Mouse (Mus musculus): Measurements from ENCODE around the gene Chrm1. TPM values are rescaled to one million over a fixed set of nuclear protein-coding genes. Genes with fewer than 3 reads are reported as not detected.

Chrm1 gene
- polyA plus RNA-seq, 1 experiment from 2014 or later = 0.41 TPM

- no peaks in the 10 kb centered on the region for H3K27me3 ChIP-seq
- H3K27ac ChIP-seq = no peak overlapping the region
- WGBS = 74% methylated on average over 2 of the region's 2 CpGs
- no peaks in the 10 kb centered on the region for H3K36me3 ChIP-seq
- H3K9ac ChIP-seq (replicated peaks) = no peak overlapping the region
- peaks cover 3% of the 10 kb centered on the region; the same call in 1 of the 2 replicates for H3K9me3 ChIP-seq
- H3K4me1 ChIP-seq (replicated peaks) = no peaks in the 10 kb centered on the region
- H3K4me2 ChIP-seq = no peak overlapping the region
- no peak for ATAC-seq (ENCODE audit: insufficient number of reproducible peaks, insufficient read depth, low FRiP score, low TSS enrichment, low read depth)
- no peak overlapping the region for H3K4me3 ChIP-seq (replicated peaks)
Observed at GRCm38 (mm10) chr19:8683627-8684026, 20.0 kb downstream of the Chrm1 start.

DNA sequence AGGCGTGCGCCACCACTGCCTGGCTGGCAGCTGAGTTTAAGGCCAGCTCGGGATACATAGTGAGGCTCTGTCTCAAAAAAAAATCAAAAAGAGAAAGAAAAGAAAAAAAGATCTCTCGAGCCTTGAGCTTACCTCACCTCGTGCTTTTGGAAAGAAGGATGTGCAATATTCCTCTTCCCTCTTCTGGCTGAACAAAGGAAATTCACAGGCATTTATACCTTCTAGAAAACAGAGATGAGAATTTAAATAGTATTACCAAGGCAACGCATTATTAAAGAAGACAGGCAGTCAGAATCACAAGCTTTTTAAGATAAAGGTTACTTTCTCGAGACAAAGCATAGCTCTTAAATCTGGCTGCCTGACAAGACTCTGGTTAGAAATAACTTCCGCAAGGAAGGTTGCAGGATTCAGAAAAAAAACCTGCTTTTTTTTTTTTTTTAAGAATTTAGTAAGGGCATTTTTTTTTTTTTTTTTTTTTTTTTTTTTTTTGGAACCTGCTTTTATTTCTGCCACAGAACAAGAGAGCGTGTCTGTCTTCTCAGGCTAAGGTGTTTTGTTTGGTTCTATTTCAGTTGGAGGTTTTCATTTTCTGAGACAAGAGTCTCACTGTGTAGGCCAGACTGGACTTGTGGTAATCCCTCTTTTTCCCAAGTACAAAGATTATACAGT lies 28.4 kb downstream of the Chrm1 start:
- WGBS = 72% methylated on average over 9 of the region's 9 CpGs
- H3K27me3 ChIP-seq = no peaks in the 10 kb centered on the region
- H3K4me1 ChIP-seq (replicated peaks) = no peaks in the 10 kb centered on the region
- ATAC-seq (ENCODE audit: insufficient number of reproducible peaks, insufficient read depth, low FRiP score, low TSS enrichment, low read depth) = no peak
- H3K9ac ChIP-seq (replicated peaks) = no peak overlapping the region
- H3K27ac ChIP-seq = no peak overlapping the region
- no peak overlapping the region for H3K4me2 ChIP-seq
- H3K4me3 ChIP-seq (replicated peaks) = no peak overlapping the region
- no peaks in the 10 kb centered on the region for H3K36me3 ChIP-seq
- no peaks in the 10 kb centered on the region for H3K9me3 ChIP-seq

DNA sequence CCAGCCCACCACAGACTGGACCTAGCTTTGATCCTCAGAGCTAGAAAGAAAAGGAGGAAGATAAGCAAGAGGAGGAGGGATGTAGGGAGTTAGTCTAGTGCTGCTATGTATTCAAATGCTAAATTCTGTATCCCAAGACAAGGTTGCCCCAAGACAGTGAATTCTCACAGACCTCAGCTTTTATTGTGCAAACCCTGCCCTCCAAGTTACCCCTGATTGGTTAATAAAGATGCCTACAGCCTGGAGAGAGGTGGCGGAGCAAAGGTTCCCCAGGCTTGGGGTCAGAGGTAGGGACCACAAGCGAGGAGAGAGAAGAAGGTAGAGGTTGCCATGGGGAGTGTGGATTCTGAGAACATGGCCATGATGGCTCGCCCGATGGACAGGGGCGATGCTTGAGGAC lies 29.2 kb downstream of the Chrm1 start:
- Histone ChIP-seq H3K36me3 (no peaks in the 10 kb centered on the region), H3K27ac (no peak overlapping the region), H3K4me3 (replicated peaks) (no peak overlapping the region), H3K27me3 (no peaks in the 10 kb centered on the region), H3K4me2 (no peak overlapping the region), H3K9ac (replicated peaks) (no peak overlapping the region), H3K9me3 (no peaks in the 10 kb centered on the region), H3K4me1 (replicated peaks) (no peaks in the 10 kb centered on the region)
- WGBS = 59% methylated on average over 5 of the region's 5 CpGs
- ATAC-seq (ENCODE audit: insufficient number of reproducible peaks, insufficient read depth, low FRiP score, low TSS enrichment, low read depth) = no peak

- no peaks in the 10 kb centered on the region for H3K4me1 ChIP-seq (replicated peaks)
- no peak overlapping the region for H3K27ac ChIP-seq
- H3K9me3 ChIP-seq = no peaks in the 10 kb centered on the region
- H3K4me2 ChIP-seq = no peak overlapping the region
- no peak overlapping the region for H3K4me3 ChIP-seq (replicated peaks)
- H3K27me3 ChIP-seq = no peaks in the 10 kb centered on the region
- no peak for ATAC-seq (ENCODE audit: insufficient number of reproducible peaks, insufficient read depth, low FRiP score, low TSS enrichment, low read depth)
- WGBS = 57% methylated on average over 6 of the region's 6 CpGs
- no peak overlapping the region for H3K9ac ChIP-seq (replicated peaks)
- H3K36me3 ChIP-seq = no peaks in the 10 kb centered on the region
Observed at GRCm38 (mm10) chr19:8695330-8695729, 31.7 kb downstream of the Chrm1 start.

- Histone ChIP-seq H3K4me3 (replicated peaks) (no peak overlapping the region), H3K27ac (no peak overlapping the region), H3K36me3 (no peaks in the 10 kb centered on the region), H3K9ac (replicated peaks) (no peak overlapping the region), H3K4me2 (no peak overlapping the region), H3K27me3 (no peaks in the 10 kb centered on the region), H3K9me3 (no peaks in the 10 kb centered on the region), H3K4me1 (replicated peaks) (no peaks in the 10 kb centered on the region)
- ATAC-seq (ENCODE audit: insufficient number of reproducible peaks, insufficient read depth, low FRiP score, low TSS enrichment, low read depth) = no peak
- WGBS = 81% methylated on average over 9 of the region's 9 CpGs
Observed at GRCm38 (mm10) chr19:8699652-8700051, 36.1 kb downstream of the Chrm1 start.

DNA sequence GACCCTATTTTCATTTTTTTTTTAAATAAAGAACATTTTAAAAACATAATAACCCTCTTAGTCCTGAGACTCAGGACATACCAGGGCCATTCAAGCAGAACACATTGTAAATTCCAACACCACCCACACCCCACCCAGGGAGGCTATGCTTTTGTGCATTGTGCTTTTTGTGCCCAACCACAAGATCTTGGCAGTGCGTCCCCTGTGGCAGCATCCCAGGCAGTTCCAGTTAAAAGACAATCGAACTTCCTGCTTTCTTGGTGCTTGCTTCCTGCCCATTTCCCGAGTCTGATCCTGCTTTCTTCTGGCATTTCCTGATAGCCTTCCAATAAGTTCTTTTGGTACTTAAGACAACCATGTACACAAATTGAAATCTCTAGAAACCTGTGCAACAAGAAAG lies 38.9 kb downstream of the Chrm1 start:
- Histone ChIP-seq H3K4me2 (no peak overlapping the region), H3K9me3 (no peaks in the 10 kb centered on the region), H3K27me3 (no peaks in the 10 kb centered on the region), H3K9ac (replicated peaks) (no peak overlapping the region), H3K27ac (no peak overlapping the region), H3K4me3 (replicated peaks) (no peak overlapping the region), H3K4me1 (replicated peaks) (no peaks in the 10 kb centered on the region), H3K36me3 (peaks cover 13% of the 10 kb centered on the region)
- WGBS = 79% methylated on average over 3 of the region's 3 CpGs
- no peak for ATAC-seq (ENCODE audit: insufficient number of reproducible peaks, insufficient read depth, low FRiP score, low TSS enrichment, low read depth)

- no peak overlapping the region for H3K9ac ChIP-seq (replicated peaks)
- peaks cover 24% of the 10 kb centered on the region for H3K36me3 ChIP-seq
- no peak overlapping the region for H3K4me2 ChIP-seq
- no peak overlapping the region for H3K27ac ChIP-seq
- WGBS = 62% methylated on average over 3 of the region's 4 CpGs
- H3K4me1 ChIP-seq (replicated peaks) = no peaks in the 10 kb centered on the region
- H3K27me3 ChIP-seq = no peaks in the 10 kb centered on the region
- H3K9me3 ChIP-seq = no peaks in the 10 kb centered on the region
- no peak for ATAC-seq (ENCODE audit: insufficient number of reproducible peaks, insufficient read depth, low FRiP score, low TSS enrichment, low read depth)
- H3K4me3 ChIP-seq (replicated peaks) = no peak overlapping the region
Observed at GRCm38 (mm10) chr19:8703571-8703970, 40.0 kb downstream of the Chrm1 start.

- 75% methylated on average over 6 of the region's 6 CpGs for WGBS
- no peaks in the 10 kb centered on the region for H3K4me1 ChIP-seq (replicated peaks)
- ATAC-seq (ENCODE audit: insufficient number of reproducible peaks, insufficient read depth, low FRiP score, low TSS enrichment, low read depth) = no peak
- no peaks in the 10 kb centered on the region for H3K9me3 ChIP-seq
- H3K36me3 ChIP-seq = peaks cover 40% of the 10 kb centered on the region
- H3K4me3 ChIP-seq (replicated peaks) = no peak overlapping the region
- H3K27ac ChIP-seq = 0 out of 2 replicates have a peak overlapping the region, but pooled peaks have one; percentile 41
- no peak overlapping the region for H3K4me2 ChIP-seq
- H3K9ac ChIP-seq (replicated peaks) = no peak overlapping the region
- H3K27me3 ChIP-seq = no peaks in the 10 kb centered on the region
Observed at GRCm38 (mm10) chr19:8705026-8705708, 41.6 kb downstream of the Chrm1 start.

DNA sequence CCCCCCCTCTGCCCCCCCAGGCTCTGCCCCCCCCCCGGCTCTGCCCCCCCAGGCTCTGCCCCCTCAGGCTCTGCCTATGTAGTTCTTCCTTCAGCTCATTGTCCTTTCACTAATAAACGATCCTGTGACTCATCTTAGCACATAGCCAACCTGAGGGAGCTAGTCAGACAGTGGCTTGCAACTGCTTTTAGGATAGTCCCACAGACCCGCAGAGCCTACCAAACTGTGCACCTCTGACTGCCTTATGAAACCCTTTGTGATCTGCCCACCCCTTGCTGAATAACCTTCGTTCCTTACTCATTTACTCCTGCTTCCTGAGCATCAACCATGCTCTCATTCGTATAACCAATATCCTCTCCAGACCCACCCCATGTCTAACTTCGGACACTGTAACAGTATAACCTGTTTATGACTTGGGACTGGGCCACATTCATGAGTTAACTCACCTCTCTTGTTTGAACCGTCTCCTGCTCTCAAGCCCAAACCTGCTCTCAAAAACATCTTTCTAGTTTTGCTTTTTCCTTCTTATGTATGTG lies 42.6 kb downstream of the Chrm1 start:
- Histone ChIP-seq H3K9ac (replicated peaks) (no peak overlapping the region), H3K36me3 (peaks cover 51% of the 10 kb centered on the region), H3K27me3 (no peaks in the 10 kb centered on the region), H3K4me1 (replicated peaks) (peaks cover 4% of the 10 kb centered on the region; the same call in 1 of the 2 replicates), H3K27ac (no peak overlapping the region), H3K4me2 (no peak overlapping the region), H3K9me3 (no peaks in the 10 kb centered on the region), H3K4me3 (replicated peaks) (no peak overlapping the region)
- ATAC-seq (ENCODE audit: insufficient number of reproducible peaks, insufficient read depth, low FRiP score, low TSS enrichment, low read depth) = no peak
- 87% methylated on average over 6 of the region's 7 CpGs for WGBS

DNA sequence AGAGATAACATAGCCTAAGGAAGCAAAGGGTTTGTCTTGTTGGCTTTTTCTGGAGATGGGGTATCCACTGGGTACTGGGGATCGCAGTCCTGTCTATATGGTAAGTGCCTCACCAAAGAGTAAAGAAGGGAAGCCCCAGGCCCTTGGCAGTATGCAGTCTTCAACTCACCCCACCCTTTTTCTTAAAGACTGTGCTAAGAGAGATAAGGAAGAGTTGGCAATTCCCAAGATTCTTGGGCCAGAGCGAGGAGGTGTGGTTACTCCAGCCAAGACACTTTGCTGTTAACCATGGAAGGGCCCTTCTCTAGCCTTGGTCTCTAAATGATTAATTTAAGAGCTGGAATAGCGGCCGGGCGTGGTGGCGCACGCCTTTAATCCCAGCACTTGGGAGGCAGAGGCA lies 43.3 kb downstream of the Chrm1 start:
- no peak for ATAC-seq (ENCODE audit: insufficient number of reproducible peaks, insufficient read depth, low FRiP score, low TSS enrichment, low read depth)
- Histone ChIP-seq H3K4me1 (replicated peaks) (peaks cover 10% of the 10 kb centered on the region), H3K27ac (no peak overlapping the region), H3K4me3 (replicated peaks) (no peak overlapping the region), H3K4me2 (no peak overlapping the region), H3K36me3 (peaks cover 57% of the 10 kb centered on the region), H3K9ac (replicated peaks) (no peak overlapping the region), H3K27me3 (no peaks in the 10 kb centered on the region), H3K9me3 (no peaks in the 10 kb centered on the region)
- 96% methylated on average over 7 of the region's 7 CpGs for WGBS

DNA sequence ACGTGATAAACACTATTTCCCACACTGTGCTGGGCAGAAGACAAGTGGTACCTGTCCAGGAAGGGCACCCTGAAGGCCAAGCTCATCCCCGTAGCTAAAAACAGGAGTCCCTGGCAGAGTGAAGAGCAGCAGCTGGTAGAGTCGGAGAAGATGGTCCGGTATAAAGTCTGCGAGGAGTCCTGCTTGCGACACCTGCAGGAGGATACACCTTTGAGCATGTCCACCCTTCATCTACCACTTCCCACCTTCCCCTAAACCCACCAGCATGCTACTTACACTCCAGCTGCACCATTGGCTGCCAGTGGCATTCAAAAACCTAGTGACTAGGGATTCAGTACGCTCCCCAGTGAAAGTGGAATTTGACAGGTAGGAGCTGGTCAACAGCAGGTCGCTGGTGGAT lies 45.4 kb downstream of the Chrm1 start:
- no peaks in the 10 kb centered on the region for H3K27me3 ChIP-seq
- H3K36me3 ChIP-seq = peaks cover 60% of the 10 kb centered on the region
- no peak overlapping the region for H3K27ac ChIP-seq
- H3K9me3 ChIP-seq = no peaks in the 10 kb centered on the region
- H3K4me3 ChIP-seq (replicated peaks) = no peak overlapping the region
- H3K4me2 ChIP-seq = no peak overlapping the region
- H3K4me1 ChIP-seq (replicated peaks) = peaks cover 17% of the 10 kb centered on the region
- H3K9ac ChIP-seq (replicated peaks) = no peak overlapping the region
- WGBS = 93% methylated on average over 8 of the region's 8 CpGs
- ATAC-seq (ENCODE audit: insufficient number of reproducible peaks, insufficient read depth, low FRiP score, low TSS enrichment, low read depth) = no peak
